Mouse (Mus musculus) heart, postnatal 0 days (tissue): Measurements from ENCODE around the gene Khdrbs1.

Experiments
- CTCF ChIP-seq: IDR thresholded peaks from 2 replicates; pipeline ENCODE4 v1.5.1; 2016; ENCODE audit warnings: antibody characterized with exemption, control low read depth, low read depth
- EP300 ChIP-seq: IDR thresholded peaks from 2 replicates; pipeline ENCODE4 v1.6.1; 2016; ENCODE audit warnings: antibody characterized with exemption, low read depth

- TF ChIP-seq CTCF = no peak
- TF ChIP-seq EP300 = no peak
Observed at GRCm38 (mm10) chr4:129654770-129655169, 87.3 kb downstream of the Khdrbs1 start.
